Mouse (Mus musculus): ENCODE results near the gene Cdc42ep2. TPM values are rescaled to one million over a fixed set of nuclear protein-coding genes. Genes with fewer than 3 reads are reported as not detected.
A peak's percentile ranks its signal among the peaks of the same experiment; 100 is the strongest.

Gene Cdc42ep2
- total RNA-seq, 1 experiment: 0.76 TPM

DNA sequence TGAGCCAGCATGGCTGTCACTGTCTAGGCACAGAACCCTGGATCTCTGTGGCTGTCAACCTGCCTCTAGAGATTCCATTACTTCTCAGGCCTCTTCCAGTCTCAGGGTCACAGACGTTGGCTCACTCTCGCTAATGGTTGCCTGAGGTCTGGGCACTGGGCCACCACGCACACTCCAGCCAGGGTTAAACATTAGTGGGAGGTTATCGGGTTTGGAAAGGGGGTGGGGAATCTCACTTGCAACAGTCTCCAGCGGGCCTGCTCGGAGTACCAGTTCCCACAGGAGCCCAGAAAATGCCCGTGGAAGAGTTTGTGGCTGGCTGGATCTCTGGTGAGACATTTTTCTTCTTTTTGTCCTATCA is 46.3 kb downstream of the Cdc42ep2 start:
- peaks cover 2 to 5% of the 10 kb centered on the region in 2 experiments; a peak in 2 of 4 replicates for H3K4me1 ChIP-seq (ENCODE audit: control insufficient read depth in 2 of 2, insufficient read depth in 2 of 2, low read length in 2 of 2, poor library complexity in 1 of 2)
- H3K9ac ChIP-seq (ENCODE audit: insufficient read depth, low read depth, low read length, poor library complexity, severe bottlenecking): 0 out of 2 replicates have a peak overlapping the region, but pooled peaks have one; percentile 12
- H3K36me3 ChIP-seq (ENCODE audit: control insufficient read depth, insufficient read depth, low read length, poor library complexity, severe bottlenecking): no peaks in the 10 kb centered on the region
- DNase-seq (ENCODE audit: low read depth, low spot score): no peak
- TF ChIP-seq ZNF384 (IDR thresholded peaks at IDR 0.05; ENCODE audit: low read depth, low read length): no peak
- no peak for TF ChIP-seq CHD2 (IDR thresholded peaks at IDR 0.05; ENCODE audit: low read depth, low read length)
- no peak for TF ChIP-seq MAFK (IDR thresholded peaks at IDR 0.05; ENCODE audit: insufficient read depth, low read depth, low read length)
- no peak for TF ChIP-seq ZC3H11A (IDR thresholded peaks at IDR 0.05; ENCODE audit: borderline replicate concordance, low read depth, low read length)
- TF ChIP-seq HCFC1 (IDR thresholded peaks at IDR 0.05; ENCODE audit: borderline replicate concordance, insufficient read depth, low read length): no peak
- in situ Hi-C loops (cut with MboI; ENCODE audit: low sequenced_read_pairs in 2 of 2, unreplicated experiment in 2 of 2): loop anchor here in 1 of 2 experiments (5.0 kb wide), 1 partner anchor 91 kb away; no protein-coding TSS in a partner anchor
- no peak overlapping the region; the same call in 1 of the 2 replicates for H3K27ac ChIP-seq (ENCODE audit: insufficient read depth, low read depth, low read length, poor library complexity, severe bottlenecking)
- no peak overlapping the region for H3K4me3 ChIP-seq (ENCODE audit: insufficient read depth in 1 of 2, low read depth in 1 of 2, low read length in 2 of 2, poor library complexity in 1 of 2, severe bottlenecking in 1 of 2)
- H3K9me3 ChIP-seq (ENCODE audit: control insufficient read depth, insufficient read depth, low read depth, low read length): no peaks in the 10 kb centered on the region

DNA sequence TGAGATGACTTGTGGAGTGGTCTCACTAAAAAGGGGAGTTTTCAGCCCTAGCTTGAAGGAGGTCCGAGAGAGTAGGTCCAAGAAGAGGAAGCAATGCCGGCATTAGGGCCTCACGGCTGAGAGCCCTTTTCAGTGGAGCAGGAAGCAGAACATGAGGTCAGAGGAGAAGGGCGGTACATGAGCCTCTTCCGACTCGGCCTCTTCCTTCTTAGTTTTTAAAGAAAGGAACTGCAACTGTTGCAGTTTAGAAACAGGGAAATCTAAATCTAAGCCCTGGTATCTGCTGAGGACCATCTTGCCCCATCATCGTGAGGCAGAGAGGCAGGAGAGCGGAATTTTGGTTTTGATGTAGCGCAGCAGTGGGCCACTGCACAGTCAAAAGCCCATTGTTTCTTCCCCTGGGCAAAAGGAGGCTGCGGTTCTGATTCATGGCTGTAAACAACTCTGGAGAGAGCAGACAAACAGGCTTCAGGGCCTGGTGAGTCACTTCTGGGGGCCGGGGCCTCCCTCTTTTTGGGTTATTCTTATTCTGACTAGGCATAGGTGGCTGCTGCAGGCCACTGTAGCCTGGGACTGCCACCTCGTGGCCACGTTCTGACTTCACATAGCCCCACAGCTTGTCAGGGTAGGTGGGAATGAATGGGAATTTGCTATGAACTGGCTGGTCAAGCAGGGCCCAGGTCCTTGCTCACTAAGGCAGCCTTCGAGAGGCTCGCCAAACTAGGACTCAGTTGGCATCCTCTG is 46.8 kb downstream of the Cdc42ep2 start, which contains the start of gene Slc25a45:
Gene Slc25a45, plus strand, starts transcription at position 191 of the 744 bp plus-strand sequence.
- peaks cover 2 to 9% of the 10 kb centered on the region in 2 experiments; a peak in 2 of 4 replicates for H3K4me1 ChIP-seq (ENCODE audit: control insufficient read depth in 2 of 2, insufficient read depth in 2 of 2, low read length in 2 of 2, poor library complexity in 1 of 2)
- peaks cover 4% of the 10 kb centered on the region; the same call in 1 of the 2 replicates for H3K36me3 ChIP-seq (ENCODE audit: control insufficient read depth, insufficient read depth, low read length, poor library complexity, severe bottlenecking)
- H3K27ac ChIP-seq (ENCODE audit: insufficient read depth, low read depth, low read length, poor library complexity, severe bottlenecking): peak within 1 kb of the TSS; percentile 8
- H3K4me3 ChIP-seq (ENCODE audit: insufficient read depth in 1 of 2, low read depth in 1 of 2, low read length in 2 of 2, poor library complexity in 1 of 2, severe bottlenecking in 1 of 2): no peak within 1 kb of the TSS
- in situ Hi-C loops (cut with MboI; ENCODE audit: low sequenced_read_pairs in 2 of 2, unreplicated experiment in 2 of 2): loop anchor here in 1 of 2 experiments (5.0 kb wide), 1 partner anchor 90 kb away; no protein-coding TSS in a partner anchor
- DNase-seq (ENCODE audit: low read depth, low spot score): peak; percentile 54
- TF ChIP-seq ZC3H11A (IDR thresholded peaks at IDR 0.05; ENCODE audit: borderline replicate concordance, low read depth, low read length) (peak; percentile 96), HCFC1 (IDR thresholded peaks at IDR 0.05; ENCODE audit: borderline replicate concordance, insufficient read depth, low read length) (0 out of 2 replicates have a peak, but pooled peaks have one; percentile 19), MAFK (IDR thresholded peaks at IDR 0.05; ENCODE audit: insufficient read depth, low read depth, low read length) (0 out of 2 replicates have a peak, but pooled peaks have one; percentile 27), ZNF384 (IDR thresholded peaks at IDR 0.05; ENCODE audit: low read depth, low read length) (no peak)
- H3K9ac ChIP-seq (ENCODE audit: insufficient read depth, low read depth, low read length, poor library complexity, severe bottlenecking): peak within 1 kb of the TSS; percentile 12; the same call in 1 of the 2 replicates
- H3K9me3 ChIP-seq (ENCODE audit: control insufficient read depth, insufficient read depth, low read depth, low read length): no peaks in the 10 kb centered on the region

GRCm38 (mm10) chr19:5874969-5875480 is 49.6 kb downstream of the Cdc42ep2 start, which contains the start of gene Frmd8:
Gene Frmd8 (minus strand): TSS chr19:5875274.
- Histone ChIP-seq H3K9me3 (ENCODE audit: control insufficient read depth, insufficient read depth, low read depth, low read length) (no peaks in the 10 kb centered on the region), H3K4me1 (ENCODE audit: control insufficient read depth in 2 of 2, insufficient read depth in 2 of 2, low read length in 2 of 2, poor library complexity in 1 of 2) (peaks cover 2 to 17% of the 10 kb centered on the region in 2 experiments; a peak in 2 of 4 replicates), H3K4me3 (ENCODE audit: insufficient read depth in 1 of 2, low read depth in 1 of 2, low read length in 2 of 2, poor library complexity in 1 of 2, severe bottlenecking in 1 of 2) (peak within 1 kb of the TSS; percentile 85 to 88), H3K27ac (ENCODE audit: insufficient read depth, low read depth, low read length, poor library complexity, severe bottlenecking) (no peak within 1 kb of the TSS), H3K36me3 (ENCODE audit: control insufficient read depth, insufficient read depth, low read length, poor library complexity, severe bottlenecking) (peaks cover 17% of the 10 kb centered on the region; the same call in 1 of the 2 replicates), H3K9ac (ENCODE audit: insufficient read depth, low read depth, low read length, poor library complexity, severe bottlenecking) (peak within 1 kb of the TSS; percentile 82)
- DNase-seq (ENCODE audit: low read depth, low spot score): peak; percentile 96
- in situ Hi-C loops (cut with MboI; ENCODE audit: low sequenced_read_pairs in 2 of 2, unreplicated experiment in 2 of 2): loop anchor here in 1 of 2 experiments (5.0 kb wide), 1 partner anchor 88 kb away; no protein-coding TSS in a partner anchor
- TF ChIP-seq CHD2 (IDR thresholded peaks at IDR 0.05; ENCODE audit: low read depth, low read length) (no peak), ZNF384 (IDR thresholded peaks at IDR 0.05; ENCODE audit: low read depth, low read length) (no peak), ZC3H11A (IDR thresholded peaks at IDR 0.05; ENCODE audit: borderline replicate concordance, low read depth, low read length) (no peak), MAFK (IDR thresholded peaks at IDR 0.05; ENCODE audit: insufficient read depth, low read depth, low read length) (no peak), HCFC1 (IDR thresholded peaks at IDR 0.05; ENCODE audit: borderline replicate concordance, insufficient read depth, low read length) (no peak)

- H3K27ac ChIP-seq (ENCODE audit: insufficient read depth, low read depth, low read length, poor library complexity, severe bottlenecking): no peak overlapping the region
- peak overlapping the region; percentile 85 to 88 for H3K4me3 ChIP-seq (ENCODE audit: insufficient read depth in 1 of 2, low read depth in 1 of 2, low read length in 2 of 2, poor library complexity in 1 of 2, severe bottlenecking in 1 of 2)
- peaks cover 20% of the 10 kb centered on the region; the same call in 1 of the 2 replicates for H3K36me3 ChIP-seq (ENCODE audit: control insufficient read depth, insufficient read depth, low read length, poor library complexity, severe bottlenecking)
- peak overlapping the region; percentile 82 for H3K9ac ChIP-seq (ENCODE audit: insufficient read depth, low read depth, low read length, poor library complexity, severe bottlenecking)
- peaks cover 2 to 17% of the 10 kb centered on the region in 2 experiments; a peak in 2 of 4 replicates for H3K4me1 ChIP-seq (ENCODE audit: control insufficient read depth in 2 of 2, insufficient read depth in 2 of 2, low read length in 2 of 2, poor library complexity in 1 of 2)
- in situ Hi-C loops (cut with MboI; ENCODE audit: low sequenced_read_pairs in 2 of 2, unreplicated experiment in 2 of 2): no loop called here
- no peak for TF ChIP-seq ZC3H11A (IDR thresholded peaks at IDR 0.05; ENCODE audit: borderline replicate concordance, low read depth, low read length)
- TF ChIP-seq MAFK (IDR thresholded peaks at IDR 0.05; ENCODE audit: insufficient read depth, low read depth, low read length): no peak
- no peak for TF ChIP-seq ZNF384 (IDR thresholded peaks at IDR 0.05; ENCODE audit: low read depth, low read length)
- TF ChIP-seq HCFC1 (IDR thresholded peaks at IDR 0.05; ENCODE audit: borderline replicate concordance, insufficient read depth, low read length): no peak
- TF ChIP-seq CHD2 (IDR thresholded peaks at IDR 0.05; ENCODE audit: low read depth, low read length): no peak
- DNase-seq (ENCODE audit: low read depth, low spot score): no peak
- no peaks in the 10 kb centered on the region for H3K9me3 ChIP-seq (ENCODE audit: control insufficient read depth, insufficient read depth, low read depth, low read length)
Measured at GRCm38 (mm10) chr19:5874391-5874968, 50.1 kb downstream of the Cdc42ep2 start.
